Comparison of ENCODE assay signal across 9 mouse cellular contexts in genomic region chr11:32020031-32020965, GRCm38 (mm10). TPM values are rescaled to one million over a fixed set of nuclear protein-coding genes. Genes with fewer than 3 reads are reported as not detected.
DNase-seq lines count a peak whose midpoint lies in the region; ATAC-seq lines count a peak whose summit lies in the region.
"Had no signal": no experiment of that assay in that cellular context is flagged by ENCODE, and none has a peak within 500 bp of the region (broad histone marks: within the 10 kb centered on the region; RNA-seq: fewer than 3 reads in every experiment).

No protein-coding gene starts in this region.

- H3K27me3 ChIP-seq in neural tube, embryonic 15.5 days (replicated peaks), result no peaks in the 10 kb centered on the region

- ATAC-seq in hematopoietic stem cell, adult 5-6 weeks (replicated peaks in 1 of 2; ENCODE audit: insufficient read depth in 1 of 2, low FRiP score in 2 of 2, low TSS enrichment in 1 of 2, low read depth in 1 of 2, poor library complexity in 2 of 2, severe bottlenecking in 2 of 2), result peak; percentile 95 to 100
- no peak for ATAC-seq in neural tube, embryonic 15.5 days (ENCODE audit: low FRiP score)

- intact Hi-C loops in left cerebral cortex, postnatal 36 days (cut with DNase I), result no loop called here

- H3K27ac ChIP-seq in neural tube, embryonic 15.5 days (replicated peaks), result peak overlapping the region; percentile 72
- H3K27ac ChIP-seq: kidney, postnatal 0 days had no signal

- H3K4me1 ChIP-seq in neural tube, embryonic 15.5 days, result peaks cover 82% of the 10 kb centered on the region

- no peaks in the 10 kb centered on the region for H3K9me3 ChIP-seq in neural tube, embryonic 15.5 days (replicated peaks)

- peaks cover 26% of the 10 kb centered on the region for H3K36me3 ChIP-seq in neural tube, embryonic 15.5 days

- H3K4me3 ChIP-seq in neural tube, embryonic 15.5 days (replicated peaks), result no peak overlapping the region

- 20% methylated on average over 8 of the region's 8 CpGs for WGBS in neural tube, embryonic 15.5 days

- H3K4me2 ChIP-seq in neural tube, embryonic 15.5 days, result no peak overlapping the region

- peak; percentile 66 for DNase-seq in left cerebral cortex, adult 11 months (ENCODE audit: low spot score)
- no peak for DNase-seq in left cerebral cortex, postnatal 36 days (ENCODE audit: low spot score in 2 of 2)
- peak; percentile 51 for DNase-seq in ES-CJ7 (ENCODE audit: low read depth, low spot score)
- DNase-seq in adrenal gland, postnatal 36 days, result peak; percentile 69 to 80
- DNase-seq in ovary, postnatal 10 days (ENCODE audit: low spot score), result no peak
- DNase-seq in cerebellum, postnatal 36 days, result no peak

- peak overlapping the region; percentile 17; the same call in 1 of the 2 replicates for H3K9ac ChIP-seq in neural tube, embryonic 15.5 days (replicated peaks)

RNA-seq across cellular contexts. Expression of gene Nsg2, which starts 20.0 kb away (rescaled TPM):
- total RNA-seq in left cerebral cortex, postnatal 36 days (2021), result 100 to 1,000 TPM; 603 to 618 TPM
- total RNA-seq in adrenal gland, postnatal 36 days (2021), result 10 to 100 TPM; 24.3 to 26.1 TPM
- 5.5 and 6.0 TPM in 2 replicates for total RNA-seq in hematopoietic stem cell, adult 5-6 weeks (2017)
- 394 and 482 TPM in 2 replicates for polyA plus RNA-seq in neural tube, embryonic 15.5 days (2015; fragmentation: Nextera tagmentation; extraction: Ambion mirVana)

RNA-seq across cellular contexts. Expression of gene 4930524B15Rik, which starts 54.9 kb away (rescaled TPM):
- not detected for total RNA-seq in left cerebral cortex, postnatal 36 days (2021)
- not detected for total RNA-seq in adrenal gland, postnatal 36 days (2021)
- total RNA-seq in hematopoietic stem cell, adult 5-6 weeks (2017), result not detected in 2 replicates
- 0.22 and 0.29 TPM in 2 replicates for polyA plus RNA-seq in neural tube, embryonic 15.5 days (2015; fragmentation: Nextera tagmentation; extraction: Ambion mirVana)

Comparison
In these comparisons a context has a peak if more than half of its experiments do, and no peak if none do; other contexts are left out.
1. DNase-seq: peak in left cerebral cortex, adult 11 months (single experiment), ES-CJ7 (single experiment) and adrenal gland, postnatal 36 days (2 of 2); none in left cerebral cortex, postnatal 36 days (0 of 2), ovary, postnatal 10 days (single experiment) and cerebellum, postnatal 36 days (0 of 2).
2. RNA of gene Nsg2, which starts 20.0 kb away (total RNA-seq): 603 to 618 TPM in left cerebral cortex, postnatal 36 days; 24.3 to 26.1 TPM in adrenal gland, postnatal 36 days and 5.5 to 6.0 TPM in hematopoietic stem cell, adult 5-6 weeks; every median in the first group is over 10 times any median in the second.